Mouse (Mus musculus) stomach, postnatal 0 days (tissue): ENCODE results near the gene Hrk.

Experiments
- CTCF ChIP-seq: IDR thresholded peaks from 2 replicates; pipeline ENCODE4 v1.5.1; 2016; ENCODE audit warnings: antibody characterized with exemption, low read depth, mild to moderate bottlenecking, moderate library complexity
- EP300 ChIP-seq: optimal IDR thresholded peaks from 2 replicates; pipeline ENCODE3; 2016; ENCODE audit warnings: antibody characterized with exemption

- peak; percentile 40 for TF ChIP-seq CTCF
- TF ChIP-seq EP300, result no peak
These were observed 10.7 kb downstream of the Hrk start for GRCm38 (mm10) chr5:118175137-118175536.
